Mouse (Mus musculus) adrenal gland, adult 8-10 months (tissue): ENCODE data around the gene Gm19345. TPM values are rescaled to one million over a fixed set of nuclear protein-coding genes. Genes with fewer than 3 reads are reported as not detected.
A peak's percentile ranks its signal among the peaks of the same experiment; 100 is the strongest.

Experiments used
- DNase-seq: peaks from one replicate; pipeline ENCODE4 v3.0.0; 2022
- total RNA-seq, 4 experiments: library from RNA; stranded (reverse); gene quantifications; 2 replicates each; pipeline ENCODE4 v1.2.4; 2022

Gm19345 gene
- total RNA-seq, 4 experiments from 2014 or later, result 0.28 to 0.35 TPM; not detected in 2

DNA sequence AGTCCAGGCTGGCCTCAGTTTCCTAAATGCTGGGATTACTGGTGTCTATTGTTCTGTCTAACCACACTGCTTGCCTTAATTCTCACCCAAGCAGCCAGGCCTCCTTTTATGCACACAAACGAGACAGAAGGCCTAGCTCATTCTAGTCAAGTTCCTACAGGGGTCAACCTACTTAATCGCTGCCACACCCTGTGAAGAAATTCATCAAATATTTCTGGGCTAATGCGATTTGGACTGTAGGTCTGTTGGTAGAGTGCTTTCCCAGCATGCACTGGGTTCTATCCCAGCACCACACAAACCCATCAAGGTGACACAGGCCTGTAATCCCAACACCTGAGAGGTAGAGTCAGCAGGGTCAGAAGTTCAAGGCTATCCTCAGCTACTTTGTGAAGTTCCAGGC is 22.1 kb upstream of the Gm19345 start:
- DNase-seq, result no peak

- peak; percentile 98 for DNase-seq
Observed at GRCm38 (mm10) chr7:19830682-19831156, 21.1 kb upstream of the Gm19345 start.

- peak; percentile 63 for DNase-seq
Observed at GRCm38 (mm10) chr7:19831837-19832236, 20.0 kb upstream of the Gm19345 start.

DNA sequence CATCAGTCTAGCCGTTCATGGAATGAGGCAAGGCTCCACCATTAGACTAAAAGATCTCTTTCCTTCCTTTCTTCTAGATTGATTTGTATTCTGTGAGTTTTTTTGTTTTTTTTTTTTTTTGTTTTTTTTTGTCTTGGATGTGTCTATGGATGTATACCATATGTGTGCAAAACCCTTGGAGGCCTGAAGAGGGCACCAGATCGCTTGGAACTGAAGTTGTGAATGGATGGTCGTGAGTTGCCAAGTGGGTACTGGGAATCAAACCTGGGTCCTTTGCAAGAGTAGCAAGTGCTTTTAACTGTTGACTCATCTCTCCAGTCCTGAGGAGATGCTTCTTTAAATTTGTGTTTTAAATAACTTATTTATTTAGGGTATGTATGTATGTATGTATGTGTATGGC is 17.7 kb upstream of the Gm19345 start:
- DNase-seq, result no peak

DNA sequence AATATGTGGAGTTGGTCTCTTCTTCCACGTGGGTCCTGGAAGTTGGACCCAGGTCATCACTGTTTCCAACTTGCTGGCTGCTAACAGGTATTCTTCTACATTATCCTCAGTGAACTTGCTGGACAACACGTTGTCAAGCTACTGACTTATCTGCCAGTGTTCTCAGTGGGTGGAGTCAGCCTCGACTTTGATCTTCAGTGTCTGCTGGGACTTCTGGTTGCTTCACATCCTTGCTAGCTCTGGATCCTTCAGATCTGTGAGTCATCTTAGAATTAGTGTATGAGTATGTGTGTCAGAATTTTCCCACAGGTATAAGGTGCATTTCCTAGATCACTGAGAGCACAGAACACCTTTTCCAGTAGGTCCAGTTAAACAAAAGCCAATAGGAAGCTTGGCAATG is 15.0 kb upstream of the Gm19345 start:
- peak; percentile 68 for DNase-seq

DNA sequence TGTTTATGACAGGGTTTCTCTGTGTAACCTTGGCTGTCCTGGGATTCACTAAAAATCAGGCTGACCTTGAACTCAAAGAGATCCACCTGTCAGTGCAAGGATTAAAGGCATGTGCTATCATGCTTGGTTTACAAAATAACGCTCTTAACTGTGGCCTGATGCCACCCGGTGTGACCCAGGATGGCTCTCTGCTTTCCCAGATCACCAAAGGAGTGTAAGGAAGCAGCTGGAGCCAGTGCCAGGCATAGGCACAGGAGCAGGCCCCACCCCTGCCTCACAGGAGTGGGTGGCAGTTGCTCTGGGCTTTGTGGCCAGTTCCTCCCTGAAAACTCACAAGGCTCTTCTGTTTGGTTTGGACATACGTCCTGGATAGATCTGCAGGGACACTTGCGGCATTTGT is 11.4 kb upstream of the Gm19345 start:
- no peak for DNase-seq

- DNase-seq, result no peak
Observed at GRCm38 (mm10) chr7:19840936-19841335, 10.9 kb upstream of the Gm19345 start.

- no peak for DNase-seq
Observed at GRCm38 (mm10) chr7:19841686-19842413, 10.0 kb upstream of the Gm19345 start.

- no peak for DNase-seq
Observed at GRCm38 (mm10) chr7:19842885-19843504, 8.8 kb upstream of the Gm19345 start.

- no peak for DNase-seq
Observed at GRCm38 (mm10) chr7:19843561-19843960, 8.2 kb upstream of the Gm19345 start.

DNA sequence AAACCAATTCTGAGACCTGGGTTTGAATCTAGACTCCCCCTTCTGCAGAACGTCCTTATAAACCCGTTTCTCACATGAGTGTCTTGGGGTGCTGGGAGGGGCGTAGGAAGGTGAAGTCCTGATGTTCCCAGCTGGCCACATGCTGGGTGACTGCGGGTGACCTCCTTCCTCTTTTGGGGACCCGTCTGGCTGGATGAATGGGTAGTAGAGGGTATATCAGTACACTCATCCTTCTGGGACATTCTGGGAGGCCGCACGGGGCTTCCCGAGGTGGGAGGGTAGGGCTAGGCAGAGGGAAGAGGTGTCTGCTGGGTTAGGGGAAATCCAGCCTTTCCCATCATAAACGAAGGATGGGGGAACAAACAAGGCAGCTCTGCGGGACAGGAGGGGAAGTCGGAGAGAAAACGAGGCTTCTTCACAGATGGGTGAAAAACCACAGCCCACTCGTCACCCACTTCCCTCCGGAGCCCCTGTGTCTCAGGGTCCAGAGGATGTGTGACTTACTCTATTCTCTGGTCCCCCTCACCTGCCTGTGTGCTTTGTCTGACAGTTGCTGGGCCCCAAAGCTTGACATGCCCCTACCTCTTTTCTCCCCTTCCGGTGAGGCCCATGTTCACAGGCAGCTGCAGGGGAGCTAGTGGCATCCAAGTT is 7.2 kb upstream of the Gm19345 start:
- no peak for DNase-seq

- no peak for DNase-seq
Observed at GRCm38 (mm10) chr7:19853526-19853925, 1.7 kb downstream of the Gm19345 start.

DNA sequence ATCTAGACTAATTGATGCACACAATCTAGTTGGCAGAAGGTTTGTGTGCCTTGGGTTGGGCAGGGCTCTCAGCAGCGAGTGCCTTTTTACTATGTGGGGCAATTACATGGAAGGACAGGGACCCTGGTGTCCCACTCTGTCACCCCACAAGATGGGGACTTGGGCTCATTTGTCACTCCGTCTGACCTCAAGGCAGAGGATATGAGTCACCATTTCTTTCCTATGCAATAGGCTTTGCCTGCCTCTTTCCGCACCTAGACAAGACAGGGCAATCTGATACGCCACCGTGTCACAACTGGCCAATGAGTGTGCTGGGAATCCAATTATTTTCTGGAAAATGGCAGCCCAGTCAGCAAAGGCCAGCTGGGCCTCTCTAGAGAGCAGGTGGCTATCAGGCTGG is 3.9 kb downstream of the Gm19345 start:
- no peak for DNase-seq

GRCm38 (mm10) chr7:19856283-19856682 is 4.5 kb downstream of the Gm19345 start:
- no peak for DNase-seq

DNA sequence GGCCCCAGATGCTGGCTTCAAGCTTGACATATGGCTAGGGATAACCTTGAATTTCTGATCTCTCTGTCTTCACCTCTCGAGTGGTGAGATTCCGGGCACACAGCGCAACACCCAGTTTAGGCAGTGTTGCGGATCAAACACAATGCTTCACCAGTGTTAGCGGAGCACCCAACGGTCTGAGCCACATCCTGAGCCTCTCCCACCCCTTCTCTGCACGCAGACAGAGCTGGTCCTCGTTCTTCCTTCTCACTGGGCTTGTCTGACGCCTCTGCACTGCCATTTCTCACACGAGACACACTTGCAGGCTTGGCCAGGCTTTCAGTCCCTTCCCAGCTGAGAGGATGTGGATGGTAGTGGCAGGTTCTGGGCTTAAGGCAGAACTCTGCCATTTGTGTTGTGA is 7.9 kb downstream of the Gm19345 start:
- DNase-seq, result no peak

DNA sequence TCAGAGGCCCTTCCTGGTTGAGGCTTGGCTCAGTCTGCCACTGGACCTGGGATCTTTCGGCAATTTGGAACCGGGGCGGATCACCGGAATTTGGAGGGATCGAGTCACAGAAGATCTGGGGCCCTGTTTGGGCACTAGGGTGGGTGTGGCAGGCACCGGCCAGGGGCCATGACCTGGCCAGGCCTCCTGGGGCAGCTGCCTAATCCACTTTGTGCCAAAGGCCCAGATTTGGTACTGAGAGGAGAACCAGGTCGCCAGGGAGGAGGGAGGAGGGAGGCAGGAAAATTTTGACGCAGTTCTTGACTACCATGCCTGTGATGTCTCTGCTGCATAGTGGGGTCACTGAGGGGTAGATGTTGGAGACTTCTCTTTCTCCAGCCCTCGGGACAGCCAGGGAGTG is 9.4 kb downstream of the Gm19345 start, which contains the start of gene Ceacam16:
Ceacam16 (minus strand) TSS at position 101 of the 400 bp plus-strand sequence.
- DNase-seq, result no peak

DNA sequence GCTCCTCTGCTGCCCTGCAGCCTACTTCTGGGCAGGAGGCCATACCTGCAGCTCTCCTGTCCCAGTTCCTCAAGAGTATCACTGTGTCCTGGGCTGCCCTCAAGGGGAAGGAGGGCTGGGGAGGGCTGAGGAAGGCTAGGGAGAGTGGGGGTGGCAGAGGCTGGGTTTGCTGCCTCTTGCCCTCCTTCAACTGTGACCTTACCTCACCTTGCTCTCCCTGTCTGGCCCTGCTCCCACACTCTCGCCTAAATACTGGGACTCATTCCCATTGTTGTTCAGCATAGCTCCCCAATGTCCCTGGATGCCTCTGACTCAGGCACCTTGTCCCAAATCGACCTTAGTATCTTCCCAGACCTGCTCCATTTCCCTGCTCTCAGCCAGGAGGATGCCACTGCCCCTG is 12.4 kb downstream of the Gm19345 start:
- DNase-seq, result peak; percentile 70

DNA sequence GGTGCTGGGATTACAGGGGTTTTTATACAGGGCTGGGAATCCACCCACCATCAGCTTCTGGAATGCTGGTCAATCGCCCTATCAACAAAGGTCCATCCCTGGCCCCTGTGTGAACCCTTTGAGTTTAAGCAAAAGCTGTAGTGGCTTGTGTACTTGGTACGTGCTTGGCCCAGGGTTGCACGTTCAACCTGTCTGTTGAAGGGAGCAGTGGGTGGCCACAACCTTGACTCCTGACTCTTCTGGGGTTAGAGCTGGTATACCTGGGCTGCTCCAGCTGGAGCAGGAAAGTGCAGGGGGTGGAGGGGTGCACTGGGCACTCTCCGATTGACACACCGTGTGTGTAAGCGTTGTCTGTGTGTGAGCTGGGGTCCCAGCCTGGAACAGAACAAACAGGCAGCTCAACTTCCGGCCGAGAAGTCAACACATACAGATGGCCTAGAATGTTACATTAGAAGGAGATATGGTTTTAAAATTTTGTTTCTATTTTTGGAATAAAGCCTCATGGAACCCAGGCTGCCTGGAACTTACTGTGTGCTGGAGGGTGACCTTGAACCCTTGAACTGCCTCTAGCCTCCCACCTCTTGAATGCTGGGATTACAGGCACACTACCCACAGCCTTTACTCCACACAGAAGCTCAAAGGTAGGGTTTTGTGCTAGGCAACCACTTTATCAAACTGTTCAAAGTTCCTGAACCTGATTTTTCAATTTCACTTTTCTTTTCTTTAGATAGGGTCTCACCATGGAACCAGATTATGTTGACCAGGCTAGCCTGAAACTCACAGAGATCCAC is 13.6 kb downstream of the Gm19345 start:
- DNase-seq, result no peak

- peak; percentile 63 for DNase-seq
Observed at GRCm38 (mm10) chr7:19866490-19866889, 14.7 kb downstream of the Gm19345 start.

DNA sequence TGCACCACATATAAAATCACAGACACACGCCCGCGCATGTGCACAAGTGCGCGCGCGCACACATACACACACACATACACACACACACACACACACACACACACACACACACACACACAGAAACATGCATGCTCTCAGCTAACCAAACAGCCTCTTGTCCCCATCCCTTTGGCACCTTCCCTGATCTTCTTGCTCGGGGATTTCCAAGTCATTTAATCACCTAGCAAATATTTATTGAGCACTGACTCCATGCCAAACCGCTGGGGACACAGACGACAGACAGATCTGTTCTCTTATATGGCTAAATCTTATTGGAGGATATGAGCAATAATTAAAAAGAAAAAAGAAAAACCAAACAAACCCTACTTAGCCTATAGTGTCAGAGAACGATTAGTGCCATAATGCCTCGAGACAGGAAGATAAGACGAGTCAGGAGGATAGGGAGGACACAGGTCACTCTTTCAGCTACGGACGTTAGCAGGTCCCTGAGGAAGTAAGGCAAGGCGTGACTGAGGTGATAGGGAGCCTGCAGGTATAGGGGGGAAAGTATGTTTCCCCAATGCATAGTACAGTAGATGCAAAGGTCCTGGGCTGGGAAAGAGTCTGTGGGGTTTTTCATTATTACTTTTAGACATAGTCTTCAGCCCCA is 16.1 kb downstream of the Gm19345 start:
- no peak for DNase-seq

DNA sequence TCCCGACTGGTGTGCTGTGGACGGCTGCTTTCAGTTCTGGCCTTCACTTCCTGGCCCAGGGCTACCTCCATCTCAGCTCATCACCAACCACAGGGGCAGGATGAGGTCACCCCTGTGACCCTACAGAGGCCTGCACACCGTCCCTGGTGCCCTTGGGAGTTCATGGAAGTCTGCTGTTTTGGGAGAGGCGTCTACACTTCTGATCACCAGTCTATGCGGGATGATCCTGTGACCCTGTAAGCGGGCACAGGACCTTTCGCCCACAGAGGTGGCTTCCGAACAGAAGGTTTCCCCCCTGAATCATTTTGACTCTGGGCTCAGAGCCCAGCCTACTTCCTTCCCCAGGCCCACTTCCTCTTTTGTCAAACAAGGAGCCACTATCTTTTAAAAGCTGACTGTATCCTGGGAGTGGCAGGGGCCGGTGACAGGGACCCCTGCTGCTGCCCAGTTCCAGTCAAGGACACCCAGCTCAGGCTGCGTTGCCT is 19.4 kb downstream of the Gm19345 start:
- DNase-seq, result no peak
